Mouse (Mus musculus) midbrain, embryonic 14.5 days (tissue): ENCODE measurements around the gene Ttll4. TPM values are rescaled to one million over a fixed set of nuclear protein-coding genes. Genes with fewer than 3 reads are reported as not detected.

Experiments
- ATAC-seq: fragments of 200-750 bp; cut with Nextera tagmentation; 2 replicates; pipeline ENCODE4 v1.8.0; 2017; ENCODE audit warnings: moderate number of reproducible peaks, moderate library complexity; ENCODE audit not compliant: low FRiP score, low TSS enrichment
- DNase-seq: peaks from one replicate; pipeline ENCODE4 v3.0.0-alpha.2; 2015
- H3K27ac ChIP-seq: fragments of 300-500 bp; sonication (generic); replicated peaks from 2 replicates; pipeline ENCODE4 v1.5.1; 2014; ENCODE audit warnings: mild to moderate bottlenecking, low read depth, low read length, moderate library complexity
- H3K27me3 ChIP-seq: fragments of 300-500 bp; sonication (generic); 2 replicates; pipeline ENCODE4 v1.6.1; 2014; ENCODE audit warnings: low read length, control low read depth, mixed read lengths; ENCODE audit not compliant: control insufficient read depth, insufficient read depth
- H3K36me3 ChIP-seq: fragments of 300-500 bp; sonication (generic); 2 replicates; pipeline ENCODE4 v1.6.1; 2014; ENCODE audit warnings: low read length, control low read depth; ENCODE audit not compliant: control insufficient read depth, insufficient read depth
- H3K4me1 ChIP-seq: fragments of 300-500 bp; sonication (generic); 2 replicates; pipeline ENCODE4 v1.6.1; 2014; ENCODE audit warnings: mild to moderate bottlenecking, antibody characterized with exemption, low read length, control low read depth; ENCODE audit not compliant: control insufficient read depth, insufficient read depth
- H3K4me2 ChIP-seq: fragments of 300-500 bp; sonication (generic); 2 replicates; pipeline ENCODE4 v1.6.1; 2014; ENCODE audit warnings: mild to moderate bottlenecking, low read length, moderate library complexity
- H3K4me3 ChIP-seq: fragments of 300-500 bp; sonication (generic); replicated peaks from 2 replicates; pipeline ENCODE4 v1.5.1; 2014; ENCODE audit warnings: low read depth, low read length
- H3K9ac ChIP-seq: fragments of 300-500 bp; sonication (generic); replicated peaks from 2 replicates; pipeline ENCODE4 v1.6.1; 2014; ENCODE audit warnings: mild to moderate bottlenecking, low read length, moderate library complexity
- H3K9me3 ChIP-seq: fragments of 300-500 bp; sonication (generic); 2 replicates; pipeline ENCODE4 v1.6.1; 2016; ENCODE audit warnings: low read length, control low read depth, mixed read lengths; ENCODE audit not compliant: control insufficient read depth
- WGBS: fragments of 180-500 bp; shearing (Covaris S2); extraction: QIAGEN DNeasy Blood & Tissue Kit; methylation state at CpG from one replicate; pipeline ENCODE4 v1.1.7; 2014; 5-methylcytosine and 5-hydroxymethylcytosine counted together
- polyA plus RNA-seq: library from polyadenylated mRNA; unstranded; fragments of >200 nt; fragmentation: Nextera tagmentation; extraction: Ambion mirVana; gene quantifications from 2 replicates; pipeline ENCODE4 v1.2.1, GENCODE M21; 2014

Ttll4 gene
- polyA plus RNA-seq, 1 experiment from 2014 or later: 20.1 TPM

DNA sequence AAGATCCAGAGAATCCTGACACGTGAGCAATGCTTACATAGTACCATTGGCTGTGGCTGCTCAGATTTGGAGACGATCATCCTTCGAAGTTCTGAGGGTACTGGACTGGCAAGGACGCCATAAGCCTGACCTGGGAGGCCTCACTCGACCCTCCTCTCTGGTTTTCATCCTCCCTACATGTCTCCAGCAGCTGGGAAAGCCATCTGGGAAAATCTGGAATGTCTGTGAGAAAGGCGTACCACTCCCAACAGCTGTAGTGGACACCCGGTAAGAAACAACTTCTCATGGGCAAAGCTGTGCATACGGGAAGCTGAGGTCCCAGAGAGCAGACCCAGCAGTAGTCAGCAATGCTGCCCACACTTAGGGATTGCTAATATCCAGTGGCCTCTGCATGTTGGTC, 90.6 kb downstream of the Ttll4 start:
- no peaks in the 10 kb centered on the region for H3K9me3 ChIP-seq
- WGBS: 91% methylated on average over 8 of the region's 8 CpGs
- ATAC-seq: no peak
- H3K27me3 ChIP-seq: no peaks in the 10 kb centered on the region
- H3K4me1 ChIP-seq: no peaks in the 10 kb centered on the region
- no peak overlapping the region for H3K9ac ChIP-seq
- H3K36me3 ChIP-seq: no peaks in the 10 kb centered on the region
- no peak overlapping the region for H3K4me3 ChIP-seq
- no peak overlapping the region for H3K4me2 ChIP-seq
- H3K27ac ChIP-seq: no peak overlapping the region
- no peak for DNase-seq

DNA sequence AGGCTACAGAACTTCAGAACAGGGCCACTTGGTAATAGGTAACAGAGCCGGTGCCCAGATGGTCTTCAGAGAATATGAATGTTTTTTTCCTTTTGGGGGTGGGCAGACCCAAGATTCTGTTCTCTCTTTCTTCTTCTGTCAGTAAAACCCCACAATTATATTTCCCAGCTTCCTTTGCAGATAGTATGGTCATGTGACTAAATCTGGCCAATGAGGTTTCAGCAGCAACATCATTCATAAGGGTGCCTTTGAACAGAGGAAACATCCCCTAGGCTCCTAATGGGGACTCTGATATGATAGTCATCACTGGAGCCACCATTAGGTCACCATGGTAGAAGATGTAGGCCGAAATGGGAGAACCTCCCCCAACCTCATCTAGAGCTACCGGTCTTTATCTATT, 91.3 kb downstream of the Ttll4 start:
- no peak overlapping the region for H3K4me2 ChIP-seq
- ATAC-seq (no peak), DNase-seq (no peak)
- WGBS: 95% methylated on average over 3 of the region's 3 CpGs
- no peaks in the 10 kb centered on the region for H3K4me1 ChIP-seq
- no peaks in the 10 kb centered on the region for H3K36me3 ChIP-seq
- H3K9ac ChIP-seq: no peak overlapping the region
- no peak overlapping the region for H3K27ac ChIP-seq
- no peaks in the 10 kb centered on the region for H3K9me3 ChIP-seq
- H3K4me3 ChIP-seq: no peak overlapping the region
- H3K27me3 ChIP-seq: no peaks in the 10 kb centered on the region

Other genes with a start within 250 kb of the Ttll4 start
- gene Cnot9, start 155.7 kb upstream of the Ttll4 start, polyA plus RNA-seq: 48.5 and 56.0 TPM in 2 replicates
- gene Plcd4, start 118.9 kb upstream of the Ttll4 start, polyA plus RNA-seq: 4.4 and 6.2 TPM in 2 replicates
- 26.7 and 33.1 TPM in 2 replicates for gene Usp37, start 117.5 kb upstream of the Ttll4 start, polyA plus RNA-seq
- 8.9 and 9.7 TPM in 2 replicates for gene Zfp142, start 73.5 kb upstream of the Ttll4 start, polyA plus RNA-seq
- 20.8 and 22.5 TPM in 2 replicates for gene Bcs1l, start 73.5 kb upstream of the Ttll4 start, polyA plus RNA-seq
- 9.8 and 30.4 TPM in 2 replicates for gene Rnf25, start 60.3 kb upstream of the Ttll4 start, polyA plus RNA-seq
- gene Stk36, start 60.3 kb upstream of the Ttll4 start, polyA plus RNA-seq: 15.8 and 19.7 TPM in 2 replicates
- 0.53 and 2.1 TPM in 2 replicates for gene Cyp27a1, start 51.8 kb downstream of the Ttll4 start, polyA plus RNA-seq
- gene Prkag3, start 87.5 kb downstream of the Ttll4 start, polyA plus RNA-seq: not detected in 2 replicates
- gene Wnt6, start 110.1 kb downstream of the Ttll4 start, polyA plus RNA-seq: 2.7 TPM in 1 of 2 replicates, not detected in the other
- gene Wnt10a, start 129.8 kb downstream of the Ttll4 start, polyA plus RNA-seq: 0.11 and 0.36 TPM in 2 replicates
- gene Cdk5r2, start 193.2 kb downstream of the Ttll4 start, polyA plus RNA-seq: 16.5 and 29.9 TPM in 2 replicates
- 3.0 and 3.3 TPM in 2 replicates for gene Fev, start 223.7 kb downstream of the Ttll4 start, polyA plus RNA-seq
- 0.77 TPM in 1 of 2 replicates, not detected in the other for gene Cryba2, start 231.4 kb downstream of the Ttll4 start, polyA plus RNA-seq